Mouse (Mus musculus) thymus, adult 2 months (tissue): ENCODE measurements around the gene Rtn4r. TPM values are rescaled to one million over a fixed set of nuclear protein-coding genes. Genes with fewer than 3 reads are reported as not detected.
A peak's percentile ranks its signal among the peaks of the same experiment; 100 is the strongest.

Experiments used
- DNase-seq: peaks from one replicate; pipeline ENCODE4 v3.0.0; 2021
- H3K27ac ChIP-seq: fragments of 200-500 bp; 2 replicates; pipeline ENCODE4 v1.5.1; 2012; ENCODE audit warnings: low read length, control low read depth; ENCODE audit not compliant: control insufficient read depth, insufficient read depth
- H3K27me3 ChIP-seq: fragments of 200-500 bp; 2 replicates; pipeline ENCODE4 v1.6.1; 2012; ENCODE audit warnings: mild to moderate bottlenecking, low read length, moderate library complexity, mixed read lengths; ENCODE audit not compliant: control insufficient read depth, insufficient read depth
- H3K36me3 ChIP-seq: fragments of 200-500 bp; 2 replicates; pipeline ENCODE4 v1.6.1; 2012; ENCODE audit warnings: mild to moderate bottlenecking, low read length, moderate library complexity; ENCODE audit not compliant: control insufficient read depth, insufficient read depth
- H3K4me1 ChIP-seq: fragments of 200-500 bp; replicated peaks from 2 replicates; pipeline ENCODE4 v1.6.1; 2012; ENCODE audit warnings: low read length; ENCODE audit not compliant: control insufficient read depth, insufficient read depth
- H3K4me3 ChIP-seq: fragments of 200-500 bp; 2 replicates; pipeline ENCODE4 v1.5.1; 2012; ENCODE audit warnings: mild to moderate bottlenecking, low read length, control low read depth, moderate library complexity; ENCODE audit not compliant: control insufficient read depth, insufficient read depth
- CTCF ChIP-seq: fragments of 200-500 bp; IDR thresholded peaks from 2 replicates; pipeline ENCODE4 v1.5.1; 2012; ENCODE audit warnings: mild to moderate bottlenecking, control low read depth, low read length, moderate library complexity, borderline replicate concordance; ENCODE audit not compliant: control insufficient read depth, poor library complexity, insufficient read depth; ENCODE audit errors: extremely low read depth
- POLR2A ChIP-seq: fragments of 200-500 bp; IDR thresholded peaks from 2 replicates; pipeline ENCODE4 v1.6.1; 2012; ENCODE audit warnings: mild to moderate bottlenecking, low read length, control low read depth, moderate library complexity; ENCODE audit not compliant: control insufficient read depth, poor library complexity, insufficient read depth; ENCODE audit errors: extremely low read depth
- WGBS: fragments of 180-500 bp; shearing (Covaris S2); methylation state at CpG from one replicate; pipeline ENCODE4 v1.1.7; 2018; 5-methylcytosine and 5-hydroxymethylcytosine counted together
- polyA plus RNA-seq: library from polyadenylated mRNA; depleted of rRNA; stranded (reverse); fragments of >200 nt; gene quantifications from 2 replicates; pipeline ENCODE4 v1.2.3, GENCODE M21; 2012

Gene Rtn4r
- polyA plus RNA-seq, 1 experiment = 6.6 TPM

- no peak for DNase-seq
- Histone ChIP-seq H3K27me3 (no peaks in the 10 kb centered on the region), H3K4me1 (peaks cover 6% of the 10 kb centered on the region), H3K27ac (no peak overlapping the region), H3K4me3 (no peak overlapping the region), H3K36me3 (no peaks in the 10 kb centered on the region)
- WGBS = 89% methylated on average over 5 of the region's 5 CpGs
- TF ChIP-seq POLR2A (no peak), CTCF (no peak)
Observed at GRCm38 (mm10) chr16:18135196-18135595, 7.8 kb downstream of the Rtn4r start.

- DNase-seq = no peak
- 30% methylated on average over 7 of the region's 7 CpGs for WGBS
- Histone ChIP-seq H3K36me3 (no peaks in the 10 kb centered on the region), H3K4me1 (peaks cover 6% of the 10 kb centered on the region), H3K27me3 (no peaks in the 10 kb centered on the region), H3K27ac (no peak overlapping the region), H3K4me3 (no peak overlapping the region)
- TF ChIP-seq POLR2A (no peak), CTCF (no peak)
Observed at GRCm38 (mm10) chr16:18136015-18136414, 8.6 kb downstream of the Rtn4r start.

GRCm38 (mm10) chr16:18144201-18144600 is 16.8 kb downstream of the Rtn4r start:
- H3K4me1 ChIP-seq = peaks cover 27% of the 10 kb centered on the region
- H3K36me3 ChIP-seq = no peaks in the 10 kb centered on the region
- no peak for TF ChIP-seq CTCF
- TF ChIP-seq POLR2A = no peak
- peak; percentile 65 for DNase-seq
- WGBS = 18% methylated on average over 8 of the region's 8 CpGs
- no peaks in the 10 kb centered on the region for H3K27me3 ChIP-seq
- H3K4me3 ChIP-seq = no peak overlapping the region
- H3K27ac ChIP-seq = peak overlapping the region; percentile 32; the same call in 1 of the 2 replicates

GRCm38 (mm10) chr16:18145341-18145867 is 18.0 kb downstream of the Rtn4r start:
- no peaks in the 10 kb centered on the region for H3K27me3 ChIP-seq
- H3K27ac ChIP-seq = no peak overlapping the region
- 89% methylated on average over 6 of the region's 6 CpGs for WGBS
- DNase-seq = no peak
- H3K36me3 ChIP-seq = no peaks in the 10 kb centered on the region
- peaks cover 33% of the 10 kb centered on the region for H3K4me1 ChIP-seq
- TF ChIP-seq POLR2A = no peak
- no peak for TF ChIP-seq CTCF
- no peak overlapping the region for H3K4me3 ChIP-seq

- no peak overlapping the region for H3K27ac ChIP-seq
- no peak overlapping the region for H3K4me3 ChIP-seq
- TF ChIP-seq POLR2A (no peak), CTCF (no peak)
- no peak for DNase-seq
- no peaks in the 10 kb centered on the region for H3K36me3 ChIP-seq
- H3K27me3 ChIP-seq = no peaks in the 10 kb centered on the region
- WGBS = 42% methylated on average over 6 of the region's 6 CpGs
- peaks cover 31% of the 10 kb centered on the region for H3K4me1 ChIP-seq
Observed at GRCm38 (mm10) chr16:18148208-18148876, 20.9 kb downstream of the Rtn4r start.

- 85% methylated on average over 6 of the region's 6 CpGs for WGBS
- no peaks in the 10 kb centered on the region for H3K36me3 ChIP-seq
- H3K27me3 ChIP-seq = no peaks in the 10 kb centered on the region
- H3K27ac ChIP-seq = no peak overlapping the region
- H3K4me3 ChIP-seq = no peak overlapping the region
- no peak for DNase-seq
- H3K4me1 ChIP-seq = peaks cover 24% of the 10 kb centered on the region
- TF ChIP-seq CTCF (no peak), POLR2A (no peak)
Observed at GRCm38 (mm10) chr16:18149205-18149604, 21.8 kb downstream of the Rtn4r start.
